Mouse (Mus musculus) testis, adult 2 months (tissue): ENCODE measurements around the gene H2-Eb1.

ENCODE experiments used
- CTCF ChIP-seq: fragments of 200-500 bp; IDR thresholded peaks from 2 replicates; pipeline ENCODE4 v1.5.1; 2012; ENCODE audit warnings: low read depth, mild to moderate bottlenecking, inconsistent platforms, low read length, moderate library complexity; ENCODE audit not compliant: control insufficient read depth, insufficient read depth, insufficient replicate concordance
- POLR2A ChIP-seq: fragments of 200-500 bp; IDR thresholded peaks from 2 replicates; pipeline ENCODE4 v1.6.1; 2012; ENCODE audit warnings: low read depth, mild to moderate bottlenecking, inconsistent platforms, low read length, moderate library complexity; ENCODE audit not compliant: control insufficient read depth

- TF ChIP-seq CTCF, result no peak
- TF ChIP-seq POLR2A, result no peak
Measured at GRCm38 (mm10) chr17:34331200-34331599, 25.5 kb downstream of the H2-Eb1 start.
